Mouse (Mus musculus): Measurements from ENCODE around the gene Adat3.
"Not testable (repeated sequence)": the region's sequence is repeated elsewhere in the genome, so short reads cannot be mapped to it uniquely, and the experiment has no call there.

Adat3 gene

GRCm38 (mm10) chr10:80578131-80578750 lies 24.4 kb upstream of the Adat3 start:
- DNase-seq (ENCODE audit: low spot score), result peak; percentile 86

DNA sequence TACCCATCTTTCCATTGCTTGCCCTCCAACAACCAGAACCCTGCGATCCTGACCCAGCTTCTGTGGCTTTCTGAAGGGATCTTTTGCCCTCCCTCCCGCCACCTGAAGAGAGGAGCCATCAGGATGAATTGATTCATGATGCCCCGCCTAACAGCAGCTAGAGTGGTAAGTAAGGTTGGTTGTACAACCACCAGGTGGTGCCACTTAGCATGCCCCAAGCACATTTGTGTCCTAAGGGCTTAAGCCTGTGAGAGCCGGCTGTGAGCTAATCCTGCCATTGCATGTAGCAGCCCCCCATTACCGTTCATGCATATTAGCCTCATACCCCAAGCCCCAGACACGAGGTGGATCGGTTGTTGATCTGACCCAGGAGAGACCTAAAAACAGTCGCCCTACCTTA lies 23.8 kb upstream of the Adat3 start:
- DNase-seq (ENCODE audit: low spot score), result peak; percentile 48

- no peak for DNase-seq (ENCODE audit: low spot score)
Measured at GRCm38 (mm10) chr10:80583047-80583446, 19.6 kb upstream of the Adat3 start.

- no peak for DNase-seq (ENCODE audit: low spot score)
Measured at GRCm38 (mm10) chr10:80584045-80584488, 18.6 kb upstream of the Adat3 start.

GRCm38 (mm10) chr10:80584642-80585552 lies 17.8 kb upstream of the Adat3 start:
- no peak for DNase-seq (ENCODE audit: low spot score)

DNA sequence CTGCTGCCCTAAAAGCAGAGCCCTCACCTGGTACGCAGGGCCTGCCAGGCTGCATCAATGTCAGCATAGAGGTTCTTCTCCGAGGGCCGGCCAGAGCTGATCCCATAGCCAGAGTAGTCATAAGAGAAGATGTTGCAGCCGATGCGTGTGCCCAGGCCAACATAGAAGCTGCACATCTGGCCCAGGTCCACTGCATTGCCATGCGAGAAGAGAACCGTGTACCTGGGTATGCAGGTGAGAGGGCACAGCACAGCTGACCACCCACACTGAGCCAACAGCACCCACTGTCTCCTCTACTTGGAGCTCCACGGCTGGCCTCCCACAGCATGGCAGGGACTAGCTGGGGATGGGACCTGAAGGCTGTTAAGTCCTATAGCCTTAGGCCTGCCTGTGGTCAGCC lies 17.1 kb upstream of the Adat3 start:
- no peak for DNase-seq (ENCODE audit: low spot score)

GRCm38 (mm10) chr10:80586407-80587304 lies 16.0 kb upstream of the Adat3 start:
- DNase-seq (ENCODE audit: low spot score), result no peak

DNA sequence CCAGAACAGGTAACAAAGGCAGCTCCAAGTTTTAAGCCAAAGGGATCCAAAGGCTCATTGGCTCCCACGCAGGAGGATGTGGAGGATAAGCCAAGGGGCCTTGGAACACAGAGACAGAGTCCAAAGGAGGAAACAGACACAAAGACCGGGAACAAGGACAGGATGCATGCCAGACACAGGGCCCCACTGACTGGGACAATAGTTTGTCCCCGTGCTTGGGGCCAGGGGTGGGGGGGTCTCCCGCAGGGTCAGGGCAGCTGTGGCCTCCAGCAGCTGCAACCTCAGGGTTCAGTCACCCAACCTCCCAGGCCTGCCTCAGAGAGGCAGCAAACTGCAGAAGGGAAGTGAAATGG lies 15.4 kb upstream of the Adat3 start:
- no peak for DNase-seq (ENCODE audit: low spot score)

DNA sequence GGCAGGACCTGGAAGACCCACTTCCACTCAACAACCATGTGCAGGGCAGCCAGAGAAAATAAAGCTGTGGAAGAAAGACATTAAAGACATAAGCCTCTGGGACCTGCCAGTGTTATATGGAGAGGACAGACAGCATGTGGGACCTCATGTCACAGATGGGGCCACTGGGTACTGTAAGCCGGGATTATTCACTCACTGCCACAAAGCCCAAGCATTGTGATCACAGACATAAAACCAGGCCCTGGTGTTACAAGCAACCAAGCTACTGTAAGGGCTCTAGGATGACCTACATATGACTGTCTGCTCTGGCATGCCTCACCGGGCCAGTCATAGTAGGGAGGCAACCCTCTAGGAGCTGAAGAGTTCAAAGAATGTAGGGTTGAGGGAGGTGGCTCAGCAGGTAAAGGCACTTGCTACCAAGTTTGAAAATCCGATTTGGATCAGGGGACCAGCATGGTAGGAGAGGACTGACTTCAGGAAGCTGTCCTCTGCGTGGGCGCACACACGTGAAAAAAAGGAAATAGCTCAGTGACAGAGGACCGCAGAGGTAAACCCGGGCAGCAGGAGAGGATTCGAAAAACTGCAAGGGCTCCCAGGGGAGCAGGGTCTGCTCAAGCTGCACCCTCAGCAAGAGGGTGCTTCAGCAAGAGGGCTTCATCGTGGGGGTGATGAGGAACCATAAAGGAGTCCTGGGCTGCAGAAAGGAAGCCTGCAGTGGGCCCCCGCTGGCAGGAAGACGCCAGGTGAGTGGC lies 13.4 kb upstream of the Adat3 start:
- no peak for DNase-seq (ENCODE audit: low spot score)

GRCm38 (mm10) chr10:80589879-80590854 lies 12.5 kb upstream of the Adat3 start, which contains the start of gene Abhd17a:
TSS of gene Abhd17a (minus strand) at chr10:80590341.
- peak; percentile 93 for DNase-seq (ENCODE audit: low spot score)

- DNase-seq (ENCODE audit: low spot score), result no peak
Measured at GRCm38 (mm10) chr10:80596318-80596717, 6.4 kb upstream of the Adat3 start.

DNA sequence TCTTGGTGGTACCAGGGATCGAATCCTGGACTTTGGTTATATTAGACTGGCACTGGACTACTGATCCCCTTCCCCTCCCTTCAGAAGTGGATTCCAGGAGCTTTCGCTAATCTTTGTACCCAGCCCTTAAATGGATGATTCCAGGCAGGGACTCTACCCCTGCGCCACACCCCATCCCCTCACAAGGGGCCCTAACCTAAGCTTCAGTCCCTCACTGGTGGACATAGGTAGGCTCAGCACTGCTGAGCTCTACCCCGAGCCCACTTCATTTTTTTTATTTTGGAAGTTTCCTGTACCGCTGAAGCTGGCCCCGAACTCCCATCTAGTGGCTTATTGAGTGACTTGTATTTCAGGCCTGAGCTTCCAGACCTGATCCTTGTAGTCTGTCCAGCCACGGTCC lies 684 bp downstream of the Adat3 start:
- DNase-seq (ENCODE audit: low spot score), result no peak

DNA sequence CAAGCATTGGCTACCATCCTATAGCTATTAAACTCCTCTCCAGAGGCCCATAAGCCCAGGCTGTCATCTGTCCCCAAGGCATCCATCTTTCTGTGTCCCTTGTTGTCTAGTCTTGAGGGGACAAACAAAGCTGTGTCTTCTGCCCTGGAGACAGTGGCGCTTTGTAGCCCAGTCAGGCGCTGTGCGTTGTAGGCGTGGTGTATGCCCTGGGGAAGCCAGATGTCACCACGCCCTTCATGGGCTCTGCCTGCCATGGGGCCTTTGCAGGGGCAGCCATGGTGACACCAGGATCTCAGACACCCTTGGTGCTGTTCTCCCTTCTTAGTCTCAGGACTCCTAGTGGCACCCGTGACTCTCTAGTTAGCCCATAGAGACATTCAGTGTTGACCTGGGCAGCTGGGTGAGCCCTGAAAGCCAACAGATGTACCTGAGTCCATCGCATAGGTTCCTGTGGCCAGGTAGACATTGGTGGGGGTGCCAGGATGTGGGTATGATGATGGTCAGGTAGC lies 1.4 kb downstream of the Adat3 start:
- no peak for DNase-seq (ENCODE audit: low spot score)

- DNase-seq (ENCODE audit: low spot score), result no peak
Measured at GRCm38 (mm10) chr10:80604988-80605387, 2.3 kb downstream of the Adat3 start.

DNA sequence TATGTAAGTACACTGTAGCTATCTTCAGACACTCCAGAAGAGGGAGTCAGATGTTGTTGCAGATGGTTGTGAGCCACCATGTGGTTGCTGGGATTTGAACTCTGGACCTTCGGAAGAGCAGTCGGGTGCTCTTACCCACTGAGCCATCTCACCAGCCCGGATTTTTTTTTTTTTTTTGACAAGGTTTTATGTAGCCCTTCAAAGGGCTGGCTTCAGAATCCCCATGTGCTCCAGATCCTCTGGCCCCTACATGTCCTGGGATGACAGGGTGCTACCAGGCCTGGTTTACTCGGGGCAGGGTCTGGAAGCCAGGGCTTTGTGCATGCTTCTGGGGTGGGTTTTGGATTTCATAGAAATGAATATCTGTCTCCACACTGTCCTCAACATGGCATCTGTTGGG lies 3.0 kb downstream of the Adat3 start, which contains the start of gene Gm49322:
Gene Gm49322 (plus strand): TSS at position 301 of the 400 bp plus-strand sequence.
- not testable (repeated sequence) for DNase-seq (ENCODE audit: low spot score)

- DNase-seq (ENCODE audit: low spot score), result no peak
Measured at GRCm38 (mm10) chr10:80606306-80606705, 3.6 kb downstream of the Adat3 start.

DNA sequence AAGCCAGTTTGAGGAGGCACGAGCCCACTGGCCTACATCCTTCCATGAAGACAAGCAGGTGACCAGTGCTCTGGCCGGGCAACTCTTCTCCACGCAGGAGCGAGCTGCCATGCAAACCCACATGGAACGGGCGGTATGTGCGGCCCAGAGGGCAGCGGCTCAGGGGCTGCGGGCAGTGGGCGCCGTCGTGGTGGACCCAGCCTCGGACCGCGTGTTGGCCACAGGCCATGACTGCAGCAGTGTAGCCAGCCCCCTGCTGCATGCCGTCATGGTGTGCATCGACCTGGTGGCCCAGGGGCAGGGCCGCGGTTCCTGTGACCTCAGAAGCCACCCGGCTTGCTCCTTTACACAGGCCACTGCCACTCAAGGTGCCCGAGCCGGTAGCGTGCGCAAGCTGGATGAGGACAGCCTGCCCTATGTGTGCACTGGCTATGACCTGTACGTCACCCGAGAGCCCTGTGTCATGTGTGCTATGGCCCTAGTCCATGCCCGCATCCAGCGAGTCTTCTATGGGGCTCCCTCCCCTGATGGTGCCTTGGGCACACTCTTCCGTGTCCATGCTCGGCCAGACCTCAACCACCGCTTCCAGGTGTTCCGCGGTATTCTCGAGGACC lies 4.2 kb downstream of the Adat3 start:
- DNase-seq (ENCODE audit: low spot score), result no peak

- DNase-seq (ENCODE audit: low spot score), result no peak
Measured at GRCm38 (mm10) chr10:80608435-80608834, 5.8 kb downstream of the Adat3 start.

- no peak for DNase-seq (ENCODE audit: low spot score)
Measured at GRCm38 (mm10) chr10:80609269-80609924, 6.7 kb downstream of the Adat3 start.

Measured in ovary, postnatal 36 days (tissue).